Mouse (Mus musculus): ENCODE results near the gene Itpripl1.
"Not testable (repeated sequence)": the region's sequence is repeated elsewhere in the genome, so short reads cannot be mapped to it uniquely, and the experiment has no call there.

The Itpripl1 gene

DNA sequence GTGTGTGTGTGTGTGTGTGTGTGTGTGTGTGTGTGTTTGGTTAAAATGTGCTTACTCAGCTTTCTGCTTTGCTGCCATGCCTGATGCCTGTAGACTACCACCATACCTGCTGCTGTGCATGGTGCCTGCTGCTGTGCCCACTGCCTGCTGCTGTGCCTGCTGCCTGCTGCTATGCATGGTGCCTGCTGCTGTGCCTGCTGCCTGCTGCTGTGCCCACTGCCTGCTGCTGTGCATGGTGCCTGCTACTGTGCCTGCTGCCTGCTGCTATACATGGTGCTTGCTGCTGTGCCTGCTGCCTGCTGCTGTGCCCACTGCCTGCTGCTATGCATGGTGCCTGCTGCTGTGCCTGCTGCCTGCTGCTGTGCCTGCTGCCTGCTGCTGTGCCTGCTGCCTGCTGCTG lies 53.1 kb downstream of the Itpripl1 start:
- DNase-seq (ENCODE audit: low spot score) = not testable (repeated sequence)
